Mouse (Mus musculus) heart, adult 11 months (tissue): ENCODE measurements around the gene Dst.

Experiments used
- DNase-seq: peaks from one replicate; pipeline ENCODE4 v3.0.0; 2022

Dst gene

GRCm38 (mm10) chr1:34246642-34246987 is 338.6 kb downstream of the Dst start:
- peak; percentile 85 for DNase-seq

GRCm38 (mm10) chr1:34251137-34251536 is 343.1 kb downstream of the Dst start:
- DNase-seq: no peak

- no peak for DNase-seq
Observed at GRCm38 (mm10) chr1:34252267-34252666, 344.2 kb downstream of the Dst start.

- DNase-seq: no peak
Observed at GRCm38 (mm10) chr1:34253876-34254275, 345.9 kb downstream of the Dst start.

- peak; percentile 85 for DNase-seq
Observed at GRCm38 (mm10) chr1:34259898-34260297, 351.9 kb downstream of the Dst start.

GRCm38 (mm10) chr1:34261011-34261410 is 353.0 kb downstream of the Dst start:
- DNase-seq: peak; percentile 89

GRCm38 (mm10) chr1:34268520-34268919 is 360.5 kb downstream of the Dst start:
- DNase-seq: peak; percentile 98

GRCm38 (mm10) chr1:34269578-34269977 is 361.6 kb downstream of the Dst start:
- peak; percentile 87 for DNase-seq

- DNase-seq: peak; percentile 82
Observed at GRCm38 (mm10) chr1:34273922-34274321, 365.9 kb downstream of the Dst start.

- DNase-seq: peak; percentile 97
Observed at GRCm38 (mm10) chr1:34275787-34276186, 367.8 kb downstream of the Dst start.

- DNase-seq: peak; percentile 73
Observed at GRCm38 (mm10) chr1:34276756-34277155, 368.7 kb downstream of the Dst start.

- peak; percentile 29 for DNase-seq
Observed at GRCm38 (mm10) chr1:34277259-34277658, 369.2 kb downstream of the Dst start.

GRCm38 (mm10) chr1:34283502-34283901 is 375.5 kb downstream of the Dst start:
- peak; percentile 21 for DNase-seq

- DNase-seq: peak; percentile 71
Observed at GRCm38 (mm10) chr1:34284979-34285378, 377.0 kb downstream of the Dst start.

GRCm38 (mm10) chr1:34287731-34288130 is 379.7 kb downstream of the Dst start:
- peak; percentile 94 for DNase-seq

GRCm38 (mm10) chr1:34288181-34288580 is 380.2 kb downstream of the Dst start:
- DNase-seq: peak; percentile 87

GRCm38 (mm10) chr1:34288721-34289471 is 380.9 kb downstream of the Dst start:
- DNase-seq: peak; percentile 92

GRCm38 (mm10) chr1:34289472-34289748 is 381.4 kb downstream of the Dst start:
- DNase-seq: no peak

- DNase-seq: peak; percentile 98
Observed at GRCm38 (mm10) chr1:34290321-34290720, 382.3 kb downstream of the Dst start.

GRCm38 (mm10) chr1:34293198-34293597 is 385.2 kb downstream of the Dst start:
- DNase-seq: peak; percentile 88

GRCm38 (mm10) chr1:34297636-34298035 is 389.6 kb downstream of the Dst start:
- DNase-seq: peak; percentile 86

GRCm38 (mm10) chr1:34298631-34299184 is 390.7 kb downstream of the Dst start:
- peak; percentile 89 for DNase-seq

- DNase-seq: peak; percentile 55
Observed at GRCm38 (mm10) chr1:34299507-34299906, 391.5 kb downstream of the Dst start.

GRCm38 (mm10) chr1:34300309-34300980 is 392.4 kb downstream of the Dst start:
- DNase-seq: peak; percentile 93
